Mouse (Mus musculus) neural tube, embryonic 10.5 days (tissue): ENCODE data around the gene Ndufa4l2.

Experiments
- DNase-seq: peaks from one replicate; pipeline ENCODE4 v3.0.0-alpha.2; 2017; ENCODE audit warnings: low spot score; ENCODE audit errors: extremely low spot score

Ndufa4l2 gene

GRCm38 (mm10) chr10:127526048-127526447 lies 11.3 kb downstream of the Ndufa4l2 start:
- DNase-seq = peak; percentile 26

GRCm38 (mm10) chr10:127526681-127527080 lies 11.9 kb downstream of the Ndufa4l2 start:
- DNase-seq = peak; percentile 76

- DNase-seq = peak; percentile 64
Measured at GRCm38 (mm10) chr10:127527481-127527880, 12.7 kb downstream of the Ndufa4l2 start.

- peak; percentile 34 for DNase-seq
Measured at GRCm38 (mm10) chr10:127530945-127531344, 16.2 kb downstream of the Ndufa4l2 start.

- peak; percentile 32 for DNase-seq
Measured at GRCm38 (mm10) chr10:127531548-127531947, 16.8 kb downstream of the Ndufa4l2 start.

- peak; percentile 49 for DNase-seq
Measured at GRCm38 (mm10) chr10:127534036-127534928, 19.5 kb downstream of the Ndufa4l2 start, which contains the start of gene Nxph4. Gene Nxph4 (minus strand): TSS chr10:127534559.

GRCm38 (mm10) chr10:127534929-127535384 lies 20.2 kb downstream of the Ndufa4l2 start:
- DNase-seq = peak; percentile 57

GRCm38 (mm10) chr10:127536586-127537314 lies 22.0 kb downstream of the Ndufa4l2 start:
- peak; percentile 49 for DNase-seq

GRCm38 (mm10) chr10:127537854-127538583 lies 23.3 kb downstream of the Ndufa4l2 start:
- peak; percentile 79 for DNase-seq

- DNase-seq = no peak
Measured at GRCm38 (mm10) chr10:127541510-127541909, 26.7 kb downstream of the Ndufa4l2 start.

GRCm38 (mm10) chr10:127542084-127542483 lies 27.3 kb downstream of the Ndufa4l2 start:
- DNase-seq = no peak

- DNase-seq = no peak
Measured at GRCm38 (mm10) chr10:127542720-127543119, 28.0 kb downstream of the Ndufa4l2 start.

GRCm38 (mm10) chr10:127543916-127544315 lies 29.1 kb downstream of the Ndufa4l2 start:
- DNase-seq = no peak

GRCm38 (mm10) chr10:127544375-127544774 lies 29.6 kb downstream of the Ndufa4l2 start:
- DNase-seq = no peak

- DNase-seq = no peak
Measured at GRCm38 (mm10) chr10:127546505-127546904, 31.7 kb downstream of the Ndufa4l2 start.

GRCm38 (mm10) chr10:127548236-127548635 lies 33.5 kb downstream of the Ndufa4l2 start:
- DNase-seq = no peak

- DNase-seq = no peak
Measured at GRCm38 (mm10) chr10:127549892-127550291, 35.1 kb downstream of the Ndufa4l2 start.

GRCm38 (mm10) chr10:127555703-127556102 lies 40.9 kb downstream of the Ndufa4l2 start:
- peak; percentile 48 for DNase-seq

- DNase-seq = no peak
Measured at GRCm38 (mm10) chr10:127557397-127557796, 42.6 kb downstream of the Ndufa4l2 start.

GRCm38 (mm10) chr10:127561145-127561544 lies 46.4 kb downstream of the Ndufa4l2 start:
- no peak for DNase-seq

- no peak for DNase-seq
Measured at GRCm38 (mm10) chr10:127563840-127564239, 49.1 kb downstream of the Ndufa4l2 start.
